2 mouse cellular contexts compared by ENCODE assay signal in the genomic region with DNA sequence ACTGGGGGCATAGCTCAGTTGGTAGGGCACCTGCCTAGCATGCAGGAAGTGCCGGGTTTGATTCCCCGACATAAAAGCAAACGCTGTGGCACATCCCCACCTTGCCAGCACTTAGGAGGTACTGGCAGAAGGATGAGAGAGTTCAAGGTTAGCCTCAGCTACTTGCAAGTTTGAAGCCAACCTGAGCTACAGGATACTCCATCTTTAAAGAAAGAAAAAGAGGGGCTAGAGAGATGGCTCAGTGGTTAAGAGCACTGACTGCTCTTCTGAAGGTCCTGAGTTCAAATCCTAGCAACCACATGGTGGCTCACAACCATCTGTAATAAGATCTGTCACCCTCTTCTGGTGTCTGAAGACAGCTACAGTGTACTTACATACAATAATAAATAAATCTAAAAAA.
TF ChIP-seq lines count a peak whose summit lies in the region.

No protein-coding gene starts in this region.

TF ChIP-seq in CH12.LX, 34 proteins besides CTCF, POLR2A, EP300 and RAD21:
- TF ChIP-seq TBP (conservative IDR thresholded peaks at IDR 0.05; ENCODE audit: low read depth, low read length) = peak; percentile 90; the same call in 1 of the 2 replicates

TF ChIP-seq in MEL, 35 proteins besides CTCF, POLR2A, EP300 and RAD21:
- peak; percentile 93 for TF ChIP-seq TBP (IDR thresholded peaks at IDR 0.05; ENCODE audit: low read depth, low read length)
TF ChIP-seq in MEL: peak in this region for 1; not testable (repeated sequence) for 34.
